Mouse (Mus musculus): ENCODE results near the gene Adam26a. TPM values are rescaled to one million over a fixed set of nuclear protein-coding genes. Genes with fewer than 3 reads are reported as not detected.
"Not testable (repeated sequence)": the region's sequence is repeated elsewhere in the genome, so short reads cannot be mapped to it uniquely, and the experiment has no call there.

Gene Adam26a
- polyA plus RNA-seq (2021), result not detected

GRCm38 (mm10) chr8:43576607-43577006, at the start of gene Adam26a:
TSS of gene Adam26a (minus strand) at chr8:43576707.
- in situ Hi-C loops (cut with MboI; ENCODE audit: low pct_unique_long_range_greater_than_20kb); ATAC-seq; H3K27me3 ChIP-seq; DNase-seq (ENCODE audit: low read depth, low spot score); CTCF ChIA-PET; POLR2A ChIA-PET: not testable (repeated sequence)

- ATAC-seq (no peak), DNase-seq (ENCODE audit: low read depth, low spot score) (no peak)
- no peak for TF ChIP-seq CTCF (IDR thresholded peaks at IDR 0.05)
- in situ Hi-C loops (cut with MboI; ENCODE audit: low pct_unique_long_range_greater_than_20kb), result no loop called here
- no peaks in the 10 kb centered on the region for H3K27me3 ChIP-seq
- CTCF ChIA-PET, result no interaction called here
- POLR2A ChIA-PET, result no interaction called here
Measured at GRCm38 (mm10) chr8:43616046-43616445, 39.5 kb upstream of the Adam26a start.

GRCm38 (mm10) chr8:43603657-43604056, 27.1 kb upstream of the Adam26a start:
- POLR2A ChIA-PET; ATAC-seq; H3K27me3 ChIP-seq; in situ Hi-C loops (cut with MboI; ENCODE audit: low pct_unique_long_range_greater_than_20kb); CTCF ChIA-PET; DNase-seq (ENCODE audit: low read depth, low spot score): not testable (repeated sequence)

- in situ Hi-C loops (cut with MboI; ENCODE audit: low pct_unique_long_range_greater_than_20kb); DNase-seq (ENCODE audit: low read depth, low spot score); CTCF ChIA-PET; POLR2A ChIA-PET; H3K27me3 ChIP-seq; ATAC-seq: not testable (repeated sequence)
Measured at GRCm38 (mm10) chr8:43603166-43603565, 26.7 kb upstream of the Adam26a start.

GRCm38 (mm10) chr8:43528006-43528405, 48.5 kb downstream of the Adam26a start, which contains the start of gene Adam26b:
TSS of gene Adam26b (minus strand) at chr8:43528106.
- CTCF ChIA-PET; POLR2A ChIA-PET; DNase-seq (ENCODE audit: low read depth, low spot score); ATAC-seq; in situ Hi-C loops (cut with MboI; ENCODE audit: low pct_unique_long_range_greater_than_20kb); H3K27me3 ChIP-seq: not testable (repeated sequence)

Other genes starting within 250 kb of the Adam26a start
- not detected for gene Adam26b, start 48.6 kb downstream of the Adam26a start, polyA plus RNA-seq (2021)
- gene Gm5346, start 50.6 kb upstream of the Adam26a start, polyA plus RNA-seq (2021), result not detected
- gene Adam34, start 133.3 kb upstream of the Adam26a start, polyA plus RNA-seq (2021), result not detected